Mouse (Mus musculus) erythroblast, embryonic 14.5 days (primary cell): ENCODE results near the gene Ehd4.

Experiments used
- GATA1 ChIP-seq: IDR thresholded peaks from 2 replicates; pipeline ENCODE4 v1.6.1; 2012; ENCODE audit warnings: low read length, inconsistent platforms, mixed read lengths
- TAL1 ChIP-seq: IDR thresholded peaks from 3 replicates; pipeline ENCODE4 v1.6.1; 2012; ENCODE audit warnings: low read length, inconsistent platforms, mixed read lengths

DNA sequence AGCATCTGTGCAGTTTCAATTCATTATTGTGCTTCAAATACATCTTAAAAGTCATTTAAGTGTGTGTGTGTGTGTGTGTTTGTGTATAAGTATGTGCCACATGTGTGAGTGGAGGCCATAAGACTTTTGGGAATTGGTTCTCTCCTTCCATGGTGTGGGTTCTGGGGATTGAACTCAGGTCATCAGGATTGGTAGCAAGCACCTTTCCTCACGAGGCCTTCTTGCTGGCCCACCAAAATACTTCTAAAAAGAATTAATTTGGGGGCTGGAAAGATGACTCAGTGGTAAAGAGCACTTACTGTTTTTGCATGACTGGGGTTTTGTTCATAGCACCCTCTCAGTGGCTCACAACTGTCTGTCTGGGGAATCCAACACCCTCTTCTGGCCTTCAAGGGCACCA lies 12.7 kb downstream of the Ehd4 start:
- TF ChIP-seq TAL1 (no peak), GATA1 (no peak)
